Mouse (Mus musculus) adrenal gland, postnatal 14 days (tissue): Measurements from ENCODE around the gene Hacd3. TPM values are rescaled to one million over a fixed set of nuclear protein-coding genes. Genes with fewer than 3 reads are reported as not detected.

Experiments
- DNase-seq: peaks from one replicate; pipeline ENCODE4 v3.0.0; 2021; ENCODE audit warnings: mixed read lengths
- microRNA-seq, 2 experiments: library from miRNA; unstranded; fragments of <30 nt; microRNA quantifications; one replicate each; pipeline ENCODE4 v1.2.0; 2021
- total RNA-seq: library from RNA; stranded (reverse); gene quantifications from 2 replicates; pipeline ENCODE4 v1.2.3, GENCODE M21; 2021

Gene Hacd3
- total RNA-seq, 1 experiment from 2014 or later: 191 TPM

DNA sequence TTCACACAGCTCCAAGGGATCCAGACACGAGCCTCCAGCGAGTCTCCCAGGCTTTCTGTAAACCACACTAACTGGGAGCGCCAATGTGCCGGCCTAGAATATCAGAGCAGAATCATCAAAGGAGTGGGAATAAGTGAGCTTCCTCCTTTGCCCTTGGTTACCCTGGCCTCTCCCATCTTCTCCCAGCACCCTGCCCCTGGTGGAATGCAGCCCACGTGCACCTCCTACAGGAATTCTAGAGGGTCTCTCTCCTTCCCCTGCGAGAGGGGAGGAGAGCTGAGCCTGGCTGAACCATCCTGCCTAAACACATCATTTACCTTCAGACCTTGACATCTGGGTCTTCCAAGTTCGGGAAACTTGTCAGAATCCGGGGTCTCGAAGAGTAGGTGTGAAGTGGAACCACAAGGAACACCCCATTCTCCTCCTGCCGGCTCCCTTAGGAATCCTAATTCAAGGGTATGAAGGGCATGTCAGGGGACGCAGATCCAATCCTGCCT, 70.3 kb downstream of the Hacd3 start, which contains the start of gene Slc24a1:
Gene Slc24a1, minus strand, starts transcription at position 447 of the 497 bp plus-strand sequence.
- no peak for DNase-seq

DNA sequence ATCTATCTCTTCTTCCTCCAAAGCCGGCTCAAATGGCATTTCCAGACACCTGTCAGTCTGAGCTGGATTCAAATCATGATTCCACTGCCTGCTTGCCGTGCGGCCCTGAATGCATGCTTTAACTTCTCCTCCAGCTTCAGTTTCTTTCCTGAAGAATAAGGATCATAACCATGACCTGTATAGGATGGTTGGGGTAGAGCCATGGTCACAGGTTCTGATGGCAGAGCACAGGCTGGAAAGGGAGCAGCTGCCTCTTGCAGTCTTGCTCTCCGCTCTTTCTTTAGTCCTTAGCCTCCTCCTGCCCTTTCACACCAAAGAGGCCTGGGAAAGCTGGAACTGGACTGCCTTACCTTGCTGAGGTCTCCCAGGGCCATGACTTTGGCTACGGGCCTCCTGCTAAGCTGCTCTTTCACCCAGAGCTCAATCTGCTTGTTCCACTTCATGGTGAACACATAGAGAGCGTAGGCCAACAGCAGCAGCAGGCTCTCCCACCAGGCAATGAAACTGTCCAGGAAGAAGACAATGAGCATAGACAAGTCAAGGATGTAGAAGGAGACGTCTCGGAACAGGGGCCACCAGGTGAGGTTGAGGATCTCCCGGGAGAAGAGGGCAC, 73.9 kb downstream of the Hacd3 start:
- peak; percentile 61 for DNase-seq

DNA sequence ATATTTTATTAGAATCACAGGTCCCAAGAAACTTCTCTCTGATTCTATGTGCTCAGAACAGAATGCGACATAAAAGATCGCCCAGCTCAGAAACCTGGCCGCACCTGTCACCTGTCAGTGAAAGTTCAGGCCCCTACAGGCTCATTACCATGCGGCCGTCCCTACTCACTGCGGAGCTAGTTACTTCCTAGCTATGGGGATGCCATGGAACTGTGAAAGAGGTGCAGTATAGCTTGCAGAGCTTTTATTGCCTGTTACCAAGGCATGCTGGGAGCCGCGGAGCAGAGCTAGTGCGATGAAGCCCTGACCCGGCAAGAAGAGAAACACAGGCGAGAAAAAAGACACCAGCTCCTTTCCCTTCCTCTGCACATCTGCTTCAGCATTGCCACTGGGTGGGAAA, 77.5 kb downstream of the Hacd3 start:
- no peak for DNase-seq

DNA sequence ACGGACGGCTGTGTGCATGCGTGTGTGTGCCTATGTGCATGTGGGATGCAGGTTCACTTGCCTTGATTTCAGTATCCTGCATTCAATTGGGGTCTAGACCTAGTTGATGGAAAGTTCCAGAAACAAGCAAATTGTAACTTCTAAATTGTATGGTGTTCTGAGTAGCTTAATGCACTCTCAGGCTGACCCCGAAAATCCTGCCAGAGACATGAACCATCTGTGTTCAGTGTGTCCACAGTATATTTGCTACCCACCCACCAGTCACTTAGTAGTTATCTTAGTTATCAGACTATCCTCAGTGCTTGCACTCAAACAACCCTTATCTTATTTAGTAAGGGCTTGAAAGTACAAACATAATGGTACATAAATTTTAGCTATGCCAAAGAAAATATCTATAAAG, 79.8 kb downstream of the Hacd3 start:
- no peak for DNase-seq

DNA sequence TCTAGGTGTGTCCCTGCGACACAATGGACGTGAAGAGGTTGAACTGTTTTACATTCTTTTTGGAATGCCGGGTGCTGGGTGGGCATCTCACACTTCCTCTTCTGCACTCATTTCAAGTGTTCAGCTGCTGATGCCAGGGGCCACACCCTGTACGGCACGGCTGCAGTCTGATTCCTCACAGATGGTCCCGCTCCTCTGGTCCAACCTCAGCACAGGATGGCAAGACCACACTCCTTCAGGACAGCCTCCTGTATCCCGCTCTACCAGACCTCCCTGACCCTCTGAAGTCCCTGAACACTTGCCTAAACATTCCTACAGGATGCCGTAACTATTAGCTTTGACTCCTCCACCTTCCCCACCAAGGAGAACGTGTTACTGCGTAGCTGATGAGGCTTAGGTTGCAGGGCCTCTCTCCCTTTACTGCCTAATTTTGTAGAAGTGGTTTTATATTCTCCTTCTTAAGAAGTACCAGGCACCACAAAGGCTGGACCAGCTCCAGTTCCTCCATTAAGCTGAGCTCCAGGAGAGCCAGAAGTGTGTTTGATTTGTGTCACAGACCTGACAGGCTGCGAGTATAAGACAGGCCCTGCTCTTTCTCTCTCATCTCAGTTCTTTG, 80.7 kb downstream of the Hacd3 start:
- DNase-seq: no peak

DNA sequence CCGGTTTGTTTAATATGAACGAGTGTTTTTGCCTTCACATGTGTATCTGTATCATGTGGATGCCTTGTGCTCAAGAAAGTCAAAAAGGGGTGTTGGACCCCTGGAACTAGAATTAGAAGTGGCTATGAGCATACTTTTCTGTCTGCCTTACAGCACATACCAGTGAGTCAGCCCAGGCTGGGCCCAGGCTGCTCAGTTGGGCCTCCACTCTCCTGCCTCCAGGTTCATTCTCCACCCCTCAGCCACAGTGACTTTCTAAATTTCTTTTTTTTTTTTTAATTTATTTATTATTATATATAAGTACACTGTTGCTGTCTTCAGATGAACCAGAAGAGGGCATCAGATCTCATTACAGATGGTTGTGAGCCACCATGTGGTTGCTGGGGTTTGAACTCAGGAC, 81.7 kb downstream of the Hacd3 start:
- no peak for DNase-seq

DNA sequence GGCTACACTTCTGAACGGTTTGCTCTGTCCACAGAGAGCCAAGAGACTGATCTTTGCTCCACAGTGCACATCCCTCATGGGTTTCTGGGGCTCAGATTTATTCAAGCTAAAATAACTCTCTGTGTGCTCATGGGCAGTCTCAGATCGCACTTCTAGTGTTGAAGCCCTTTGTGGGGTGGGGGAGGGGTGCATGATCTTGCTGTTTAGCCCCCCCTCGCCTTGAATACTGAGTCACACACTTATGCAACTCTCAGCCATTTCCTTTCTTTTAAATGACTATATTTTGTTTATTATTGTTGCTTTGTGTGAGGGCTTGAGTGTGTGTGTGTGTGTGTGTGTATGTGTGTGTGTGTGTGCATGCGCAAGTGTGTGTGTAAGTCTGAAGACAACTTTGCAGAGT, 82.2 kb downstream of the Hacd3 start:
- DNase-seq: peak; percentile 54

DNA sequence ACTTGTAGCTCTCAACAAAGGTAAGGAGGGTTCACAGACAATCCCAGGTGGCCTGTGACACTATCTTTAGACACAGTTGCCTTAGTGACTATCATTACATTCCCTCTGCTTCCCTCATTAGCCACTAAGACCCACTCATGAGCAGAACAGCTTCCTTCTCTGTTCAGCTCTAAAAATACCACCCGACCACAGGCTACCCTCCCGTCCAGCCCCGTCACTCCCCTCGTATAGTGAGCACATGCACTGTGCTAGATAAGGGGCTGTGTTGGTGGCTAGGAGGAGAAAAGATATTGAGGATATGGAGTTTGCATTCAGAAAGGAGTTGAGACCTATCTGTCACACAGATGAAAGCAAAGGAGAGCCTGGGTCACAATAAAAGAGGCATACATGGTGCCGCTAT, 83.0 kb downstream of the Hacd3 start:
- DNase-seq: no peak

DNA sequence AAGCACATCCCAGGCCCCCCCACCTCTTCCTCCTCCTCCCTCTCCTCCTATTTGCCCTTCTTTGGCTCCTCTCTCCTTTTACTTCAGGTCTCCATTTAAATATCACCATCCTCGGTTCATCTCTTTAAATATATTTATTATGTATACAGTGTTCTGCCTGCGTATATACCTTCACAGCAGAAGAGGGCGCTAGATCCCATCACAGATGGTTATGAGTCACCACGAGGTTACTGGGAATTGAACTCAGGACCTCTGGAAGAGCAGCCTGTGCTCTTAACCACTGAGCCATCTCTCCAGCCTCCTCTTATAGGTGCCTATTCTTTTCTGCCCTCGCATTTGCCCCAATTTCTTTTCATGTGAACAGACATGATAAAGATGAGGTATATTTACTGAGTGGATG, 84.0 kb downstream of the Hacd3 start:
- DNase-seq: no peak

Small RNA genes within 50 kb of the gene (microRNA-seq; reads per million reads assigned to microRNA genes)
- gene Gm25640: 0 reads per million in 2 experiments

Other genes starting within 250 kb of the Hacd3 start
- gene Dennd4a, start 210.4 kb downstream of the Hacd3 start, total RNA-seq: 18.6 and 20.7 TPM in 2 replicates
- gene Slc24a1, start 70.1 kb downstream of the Hacd3 start, total RNA-seq: 0.07 and 0.15 TPM in 2 replicates
- gene Ints14, start 60.8 kb downstream of the Hacd3 start, total RNA-seq: 27.2 and 30.1 TPM in 2 replicates
- 86.9 and 89.5 TPM in 2 replicates for gene Dpp8, start 10.7 kb upstream of the Hacd3 start, total RNA-seq
- gene Igdcc4, start 79.8 kb upstream of the Hacd3 start, total RNA-seq: 18.3 and 23.2 TPM in 2 replicates
- gene Igdcc3, start 119.5 kb upstream of the Hacd3 start, total RNA-seq: 1.2 and 1.4 TPM in 2 replicates
- gene Parp16, start 173.7 kb upstream of the Hacd3 start, total RNA-seq: 15.2 and 17.3 TPM in 2 replicates
- gene Cilp, start 243.5 kb upstream of the Hacd3 start, total RNA-seq: 5.1 and 5.6 TPM in 2 replicates